Mouse (Mus musculus) cerebellum, postnatal 25 days (tissue): ENCODE measurements around the gene Cfl1.
A peak's percentile ranks its signal among the peaks of the same experiment; 100 is the strongest.

Experiments
- DNase-seq, 2 experiments: peaks; one replicate each; pipeline ENCODE4 v3.0.0; 2021; ENCODE audit warnings: mixed read lengths in 2 of 2

Gene Cfl1

GRCm38 (mm10) chr19:5490898-5491708 lies 848 bp downstream of the Cfl1 start:
- DNase-seq, result peak; percentile 85

- DNase-seq, result peak in 1 of 2 experiments; percentile 16
Observed at GRCm38 (mm10) chr19:5492641-5493040, 2.4 kb downstream of the Cfl1 start.

GRCm38 (mm10) chr19:5493301-5493721 lies 3.1 kb downstream of the Cfl1 start:
- peak; percentile 24 to 27 for DNase-seq

GRCm38 (mm10) chr19:5494314-5494713 lies 4.1 kb downstream of the Cfl1 start:
- DNase-seq, result no peak

- no peak for DNase-seq
Observed at GRCm38 (mm10) chr19:5495353-5496051, 5.2 kb downstream of the Cfl1 start.

- DNase-seq, result no peak
Observed at GRCm38 (mm10) chr19:5496052-5496370, 5.8 kb downstream of the Cfl1 start.

- no peak for DNase-seq
Observed at GRCm38 (mm10) chr19:5500330-5500875, 10.1 kb downstream of the Cfl1 start.

- no peak for DNase-seq
Observed at GRCm38 (mm10) chr19:5503687-5504086, 13.4 kb downstream of the Cfl1 start, which contains the start of gene 1700020D05Rik. 1700020D05Rik (minus strand) TSS chr19:5503787.

- DNase-seq, result peak; percentile 95 to 99
Observed at GRCm38 (mm10) chr19:5510031-5511026, 20.1 kb downstream of the Cfl1 start, which contains the start of gene Snx32. Snx32 (minus strand) TSS chr19:5510538.

GRCm38 (mm10) chr19:5511074-5511632 lies 20.9 kb downstream of the Cfl1 start:
- no peak for DNase-seq

- no peak for DNase-seq
Observed at GRCm38 (mm10) chr19:5512091-5513004, 22.1 kb downstream of the Cfl1 start.

- no peak for DNase-seq
Observed at GRCm38 (mm10) chr19:5513005-5513349, 22.7 kb downstream of the Cfl1 start.

GRCm38 (mm10) chr19:5515840-5516777 lies 25.9 kb downstream of the Cfl1 start:
- DNase-seq, result no peak

- no peak for DNase-seq
Observed at GRCm38 (mm10) chr19:5516906-5517505, 26.8 kb downstream of the Cfl1 start.

- no peak for DNase-seq
Observed at GRCm38 (mm10) chr19:5518721-5519120, 28.5 kb downstream of the Cfl1 start.

- DNase-seq, result no peak
Observed at GRCm38 (mm10) chr19:5525204-5525603, 34.9 kb downstream of the Cfl1 start.

GRCm38 (mm10) chr19:5529325-5530137 lies 39.3 kb downstream of the Cfl1 start:
- peak; percentile 99 for DNase-seq

GRCm38 (mm10) chr19:5530138-5530524 lies 39.9 kb downstream of the Cfl1 start:
- no peak for DNase-seq

- DNase-seq, result no peak
Observed at GRCm38 (mm10) chr19:5532520-5532919, 42.3 kb downstream of the Cfl1 start.
